Mouse (Mus musculus) cerebellum, adult 9-10 months (tissue): ENCODE measurements at regions not wholly inside any gene's neighbourhood (a gene's known extent, or its start where the extent isn't known, plus 50 kb on each side); places are given as distances from the start of the nearest gene placed in this dataset.

ENCODE experiments used
- DNase-seq: peaks from one replicate; pipeline ENCODE4 v3.0.0; 2022

GRCm38 (mm10) chr3:62159031-62159430, 179.1 kb upstream of the Arhgef26 start:
- peak; percentile 20 for DNase-seq

GRCm38 (mm10) chr3:62170647-62171046, 167.5 kb upstream of the Arhgef26 start:
- peak; percentile 6 for DNase-seq

GRCm38 (mm10) chr3:62187807-62188509, 150.2 kb upstream of the Arhgef26 start:
- DNase-seq = no peak

GRCm38 (mm10) chr3:62192466-62192865, 145.7 kb upstream of the Arhgef26 start:
- DNase-seq = peak; percentile 12

GRCm38 (mm10) chr3:62194421-62194820, 143.7 kb upstream of the Arhgef26 start:
- no peak for DNase-seq

GRCm38 (mm10) chr3:62196679-62197078, 141.5 kb upstream of the Arhgef26 start:
- no peak for DNase-seq

GRCm38 (mm10) chr3:62215806-62216205, 122.3 kb upstream of the Arhgef26 start:
- DNase-seq = peak; percentile 24

GRCm38 (mm10) chr3:62217335-62217734, 120.8 kb upstream of the Arhgef26 start:
- DNase-seq = no peak

GRCm38 (mm10) chr3:62227697-62228096, 110.4 kb upstream of the Arhgef26 start:
- no peak for DNase-seq

- no peak for DNase-seq
Observed at GRCm38 (mm10) chr3:62228156-62228555, 110.0 kb upstream of the Arhgef26 start.

GRCm38 (mm10) chr3:62241031-62241430, 97.1 kb upstream of the Arhgef26 start:
- DNase-seq = no peak

- DNase-seq = peak; percentile 1
Observed at GRCm38 (mm10) chr3:62271703-62272102, 66.4 kb upstream of the Arhgef26 start.

GRCm38 (mm10) chr3:62278279-62278678, 59.9 kb upstream of the Arhgef26 start:
- no peak for DNase-seq

- no peak for DNase-seq
Observed at GRCm38 (mm10) chr3:62280960-62281359, 57.2 kb upstream of the Arhgef26 start.
